Mouse (Mus musculus): ENCODE results near the gene Gabra4. TPM values are rescaled to one million over a fixed set of nuclear protein-coding genes. Genes with fewer than 3 reads are reported as not detected.
"Not testable (repeated sequence)": the region's sequence is repeated elsewhere in the genome, so short reads cannot be mapped to it uniquely, and the experiment has no call there.

Gabra4 gene
- total RNA-seq, 2 experiments from 2014 or later, result 103 to 114 TPM

- DNase-seq (ENCODE audit: low spot score in 2 of 2), result peak; percentile 35 to 45
These were observed 112.6 kb downstream of the Gabra4 start for GRCm38 (mm10) chr5:71545554-71545953.

DNA sequence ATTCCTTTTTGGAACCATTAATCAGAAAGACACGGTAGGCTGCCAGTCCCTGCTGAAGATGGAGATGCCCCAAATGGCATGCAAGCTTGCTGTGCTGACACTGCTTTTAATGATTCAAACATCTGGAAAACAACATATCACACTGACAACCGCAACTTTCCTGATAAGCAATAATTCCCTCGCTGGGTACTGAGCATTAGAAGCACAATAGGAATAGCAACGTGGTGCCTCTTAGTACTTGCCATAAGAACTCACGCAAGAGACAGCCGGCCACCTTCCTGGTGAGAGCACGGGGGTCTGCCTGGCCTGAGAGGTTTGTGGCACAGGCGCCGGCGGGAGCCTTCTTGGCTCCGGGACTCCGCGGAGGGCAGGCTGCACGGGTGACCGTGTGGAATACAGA, 132.6 kb downstream of the Gabra4 start:
- DNase-seq (ENCODE audit: low spot score in 2 of 2), result not testable (repeated sequence)

Other genes with a start within 250 kb of the Gabra4 start
- gene Cox7b2, start 110.1 kb downstream of the Gabra4 start, total RNA-seq (2021), result under 1 TPM in 1 of 2 experiments, not detected in 1; 0.70 TPM
- gene Gabrb1, start 195 bp downstream of the Gabra4 start, total RNA-seq (2021), result 10 to 100 TPM; 83.8 to 93.1 TPM